Mouse (Mus musculus): ENCODE data around the gene Btbd3. TPM values are rescaled to one million over a fixed set of nuclear protein-coding genes. Genes with fewer than 3 reads are reported as not detected.

Btbd3 gene
- total RNA-seq, 2 experiments from 2014 or later: 184 to 211 TPM

GRCm38 (mm10) chr2:138365391-138365790, 109.0 kb downstream of the Btbd3 start:
- DNase-seq (ENCODE audit: extremely low spot score in 1 of 2, low spot score in 1 of 2): no peak

- no peak for DNase-seq (ENCODE audit: extremely low spot score in 1 of 2, low spot score in 1 of 2)
Observed at GRCm38 (mm10) chr2:138374556-138374955, 118.2 kb downstream of the Btbd3 start.

- DNase-seq (ENCODE audit: extremely low spot score in 1 of 2, low spot score in 1 of 2): no peak
Observed at GRCm38 (mm10) chr2:138378855-138379254, 122.5 kb downstream of the Btbd3 start.

GRCm38 (mm10) chr2:138384762-138385161, 128.4 kb downstream of the Btbd3 start:
- DNase-seq (ENCODE audit: extremely low spot score in 1 of 2, low spot score in 1 of 2): no peak

- no peak for DNase-seq (ENCODE audit: extremely low spot score in 1 of 2, low spot score in 1 of 2)
Observed at GRCm38 (mm10) chr2:138388591-138388990, 132.2 kb downstream of the Btbd3 start.

GRCm38 (mm10) chr2:138403046-138403445, 146.7 kb downstream of the Btbd3 start:
- no peak for DNase-seq (ENCODE audit: extremely low spot score in 1 of 2, low spot score in 1 of 2)

GRCm38 (mm10) chr2:138405753-138406528, 149.6 kb downstream of the Btbd3 start:
- DNase-seq (ENCODE audit: extremely low spot score in 1 of 2, low spot score in 1 of 2): peak in 1 of 2 experiments; percentile 15

GRCm38 (mm10) chr2:138406703-138407102, 150.3 kb downstream of the Btbd3 start:
- DNase-seq (ENCODE audit: extremely low spot score in 1 of 2, low spot score in 1 of 2): no peak

GRCm38 (mm10) chr2:138412537-138412936, 156.2 kb downstream of the Btbd3 start:
- DNase-seq (ENCODE audit: extremely low spot score in 1 of 2, low spot score in 1 of 2): no peak

- DNase-seq (ENCODE audit: extremely low spot score in 1 of 2, low spot score in 1 of 2): no peak
Observed at GRCm38 (mm10) chr2:138422321-138422720, 166.0 kb downstream of the Btbd3 start.

GRCm38 (mm10) chr2:138431991-138432390, 175.6 kb downstream of the Btbd3 start:
- DNase-seq (ENCODE audit: extremely low spot score in 1 of 2, low spot score in 1 of 2): no peak

- DNase-seq (ENCODE audit: extremely low spot score in 1 of 2, low spot score in 1 of 2): no peak
Observed at GRCm38 (mm10) chr2:138446466-138446865, 190.1 kb downstream of the Btbd3 start.

- no peak for DNase-seq (ENCODE audit: extremely low spot score in 1 of 2, low spot score in 1 of 2)
Observed at GRCm38 (mm10) chr2:138446943-138447342, 190.6 kb downstream of the Btbd3 start.

- no peak for DNase-seq (ENCODE audit: extremely low spot score in 1 of 2, low spot score in 1 of 2)
Observed at GRCm38 (mm10) chr2:138447681-138448080, 191.3 kb downstream of the Btbd3 start.

- DNase-seq (ENCODE audit: extremely low spot score in 1 of 2, low spot score in 1 of 2): no peak
Observed at GRCm38 (mm10) chr2:138468046-138468572, 211.7 kb downstream of the Btbd3 start.

- no peak for DNase-seq (ENCODE audit: extremely low spot score in 1 of 2, low spot score in 1 of 2)
Observed at GRCm38 (mm10) chr2:138473407-138473806, 217.0 kb downstream of the Btbd3 start.

- DNase-seq (ENCODE audit: extremely low spot score in 1 of 2, low spot score in 1 of 2): no peak
Observed at GRCm38 (mm10) chr2:138476486-138476885, 220.1 kb downstream of the Btbd3 start.

- DNase-seq (ENCODE audit: extremely low spot score in 1 of 2, low spot score in 1 of 2): no peak
Observed at GRCm38 (mm10) chr2:138477278-138477677, 220.9 kb downstream of the Btbd3 start.

- DNase-seq (ENCODE audit: extremely low spot score in 1 of 2, low spot score in 1 of 2): no peak
Observed at GRCm38 (mm10) chr2:138482541-138482940, 226.2 kb downstream of the Btbd3 start.

GRCm38 (mm10) chr2:138484871-138485270, 228.5 kb downstream of the Btbd3 start:
- no peak for DNase-seq (ENCODE audit: extremely low spot score in 1 of 2, low spot score in 1 of 2)

- DNase-seq (ENCODE audit: extremely low spot score in 1 of 2, low spot score in 1 of 2): no peak
Observed at GRCm38 (mm10) chr2:138490688-138491405, 234.5 kb downstream of the Btbd3 start.

All from layer of hippocampus, postnatal 25 days (tissue).